Mouse (Mus musculus) midbrain, embryonic 10.5 days (tissue): ENCODE data around the gene 4930564D02Rik. TPM values are rescaled to one million over a fixed set of nuclear protein-coding genes. Genes with fewer than 3 reads are reported as not detected.

Experiments used
- DNase-seq: peaks from one replicate; pipeline ENCODE4 v3.0.0-alpha.2; 2017; ENCODE audit warnings: low spot score
- H3K27ac ChIP-seq: fragments of 300-500 bp; sonication (generic); replicated peaks from 2 replicates; pipeline ENCODE4 v1.5.1; 2016; ENCODE audit warnings: mild to moderate bottlenecking
- H3K27me3 ChIP-seq: fragments of 300-500 bp; sonication (generic); 2 replicates; pipeline ENCODE4 v1.6.1; 2016; ENCODE audit warnings: low read depth, mild to moderate bottlenecking; ENCODE audit not compliant: poor library complexity, severe bottlenecking
- H3K36me3 ChIP-seq: fragments of 300-500 bp; sonication (generic); 2 replicates; pipeline ENCODE4 v1.6.1; 2016; ENCODE audit warnings: mild to moderate bottlenecking, moderate library complexity
- H3K4me1 ChIP-seq: fragments of 300-500 bp; sonication (generic); 2 replicates; pipeline ENCODE4 v1.6.1; 2016
- H3K4me3 ChIP-seq: fragments of 300-500 bp; sonication (generic); 2 replicates; pipeline ENCODE4 v1.5.1; 2016; ENCODE audit warnings: mild to moderate bottlenecking, moderate library complexity
- H3K9me3 ChIP-seq: fragments of 300-500 bp; sonication (generic); replicated peaks from 2 replicates; pipeline ENCODE4 v1.6.1; 2016; ENCODE audit warnings: mild to moderate bottlenecking
- WGBS: fragments of 180-500 bp; shearing (Covaris S2); methylation state at CpG from one replicate; pipeline ENCODE4 v1.1.7; 2016; 5-methylcytosine and 5-hydroxymethylcytosine counted together
- polyA plus RNA-seq: library from polyadenylated mRNA; unstranded; fragments of >200 nt; fragmentation: Nextera tagmentation; extraction: Ambion mirVana; gene quantifications from 2 replicates; pipeline ENCODE4 v1.2.1, GENCODE M21; 2016

4930564D02Rik gene
- polyA plus RNA-seq, 1 experiment from 2014 or later, result not detected

DNA sequence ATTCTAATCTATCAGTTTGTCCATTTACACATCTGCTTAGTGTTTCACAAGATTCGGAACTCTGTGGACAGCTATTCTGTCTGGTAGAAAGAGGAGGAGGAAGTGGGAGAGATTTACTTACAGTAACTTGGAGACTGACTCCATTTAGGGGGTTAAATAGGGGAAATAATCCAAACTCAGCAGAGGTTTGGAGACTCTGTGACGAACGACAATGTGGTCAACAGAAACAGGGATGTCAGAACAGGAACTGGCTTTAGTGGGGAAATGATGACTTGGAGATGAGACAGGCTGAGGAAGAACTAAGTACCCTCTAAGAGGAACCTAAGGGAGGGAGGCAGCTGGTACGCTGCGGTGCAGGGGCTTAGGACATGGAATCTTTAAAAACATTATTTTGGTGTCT lies 19.8 kb upstream of the 4930564D02Rik start:
- peaks cover 8% of the 10 kb centered on the region for H3K36me3 ChIP-seq
- H3K27me3 ChIP-seq, result no peaks in the 10 kb centered on the region
- H3K27ac ChIP-seq, result no peak overlapping the region
- no peak overlapping the region for H3K4me3 ChIP-seq
- peaks cover 34% of the 10 kb centered on the region for H3K4me1 ChIP-seq
- H3K9me3 ChIP-seq, result no peaks in the 10 kb centered on the region
- DNase-seq, result no peak
- 86% methylated on average over 5 of the region's 5 CpGs for WGBS

DNA sequence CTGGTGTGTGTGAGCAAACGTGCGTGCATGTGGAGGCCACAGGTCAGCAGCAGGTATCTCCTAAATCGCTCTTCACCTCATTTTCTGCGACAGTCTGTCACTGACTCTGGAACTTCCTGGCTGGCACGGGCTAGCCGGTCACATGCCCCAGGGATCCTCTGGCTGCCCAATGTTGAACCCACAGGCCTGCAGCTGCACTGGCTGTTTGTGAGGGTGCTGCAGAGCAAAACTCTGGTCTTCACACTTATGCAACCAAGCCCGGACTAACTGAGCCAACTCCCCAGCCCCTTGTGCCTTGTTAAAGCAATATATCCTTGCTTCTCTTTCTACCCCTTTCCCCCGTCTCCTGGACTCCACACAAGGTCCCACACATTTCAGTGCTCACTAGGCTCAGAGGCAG lies 19.0 kb upstream of the 4930564D02Rik start:
- Histone ChIP-seq H3K36me3 (peaks cover 8% of the 10 kb centered on the region), H3K27ac (no peak overlapping the region), H3K27me3 (no peaks in the 10 kb centered on the region), H3K9me3 (no peaks in the 10 kb centered on the region), H3K4me1 (peaks cover 36% of the 10 kb centered on the region), H3K4me3 (no peak overlapping the region)
- WGBS, result 75% methylated on average over 8 of the region's 8 CpGs
- DNase-seq, result no peak

- no peaks in the 10 kb centered on the region for H3K9me3 ChIP-seq
- no peaks in the 10 kb centered on the region for H3K27me3 ChIP-seq
- no peak overlapping the region for H3K4me3 ChIP-seq
- H3K27ac ChIP-seq, result no peak overlapping the region
- DNase-seq, result no peak
- H3K36me3 ChIP-seq, result peaks cover 8% of the 10 kb centered on the region; the same call in 1 of the 2 replicates
- WGBS, result 88% methylated on average over 6 of the region's 6 CpGs
- peaks cover 39% of the 10 kb centered on the region for H3K4me1 ChIP-seq
Observed at GRCm38 (mm10) chr3:105049848-105050247, 16.8 kb upstream of the 4930564D02Rik start.

- Histone ChIP-seq H3K36me3 (peaks cover 3% of the 10 kb centered on the region; the same call in 1 of the 2 replicates), H3K27me3 (no peaks in the 10 kb centered on the region), H3K9me3 (no peaks in the 10 kb centered on the region), H3K4me3 (peak overlapping the region; percentile 71), H3K27ac (no peak overlapping the region), H3K4me1 (peaks cover 33% of the 10 kb centered on the region)
- WGBS, result 71% methylated on average over 2 of the region's 2 CpGs
- no peak for DNase-seq
Observed at GRCm38 (mm10) chr3:105051103-105051502, 15.5 kb upstream of the 4930564D02Rik start.

GRCm38 (mm10) chr3:105052171-105052936 lies 14.3 kb upstream of the 4930564D02Rik start:
- Histone ChIP-seq H3K36me3 (peaks cover 2% of the 10 kb centered on the region; the same call in 1 of the 2 replicates), H3K9me3 (no peaks in the 10 kb centered on the region), H3K4me1 (peaks cover 33% of the 10 kb centered on the region), H3K27ac (peak overlapping the region; percentile 92), H3K27me3 (no peaks in the 10 kb centered on the region), H3K4me3 (peak overlapping the region; percentile 71)
- under 1% methylated on average over 37 of the region's 37 CpGs for WGBS
- DNase-seq, result no peak

- Histone ChIP-seq H3K27me3 (0 out of 2 replicates have a peak, but pooled peaks cover under 1% of the 10 kb centered on the region), H3K27ac (peak within 1 kb of the TSS; percentile 92), H3K4me1 (peaks cover 29% of the 10 kb centered on the region), H3K4me3 (peak within 1 kb of the TSS; percentile 71), H3K36me3 (peaks cover 2% of the 10 kb centered on the region; the same call in 1 of the 2 replicates), H3K9me3 (no peaks in the 10 kb centered on the region)
- 3% methylated on average over 31 of the region's 31 CpGs for WGBS
- DNase-seq, result peak; percentile 98
Observed at GRCm38 (mm10) chr3:105052937-105053697, 13.5 kb upstream of the 4930564D02Rik start, which contains the start of gene Cttnbp2nl. Gene Cttnbp2nl, minus strand, starts transcription at chr3:105053146.

DNA sequence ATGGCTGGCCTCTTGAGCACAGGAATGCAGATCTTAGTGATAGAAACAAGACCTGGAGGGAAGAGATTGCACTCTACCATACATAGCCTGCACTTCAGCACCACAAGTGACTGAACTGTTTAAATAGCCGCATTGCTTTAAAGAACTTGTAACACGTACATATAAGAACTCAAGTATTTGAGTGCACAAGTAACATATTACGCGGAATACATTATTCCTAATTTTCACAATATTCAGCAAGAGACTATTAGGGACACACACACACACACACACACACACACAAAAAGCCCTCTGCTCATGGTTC lies 13.0 kb upstream of the 4930564D02Rik start:
- Histone ChIP-seq H3K4me3 (peak overlapping the region; percentile 71), H3K4me1 (peaks cover 31% of the 10 kb centered on the region), H3K27me3 (0 out of 2 replicates have a peak, but pooled peaks cover 4% of the 10 kb centered on the region), H3K36me3 (peaks cover 2% of the 10 kb centered on the region; the same call in 1 of the 2 replicates), H3K9me3 (no peaks in the 10 kb centered on the region), H3K27ac (peak overlapping the region; percentile 92)
- no peak for DNase-seq
- 72% methylated on average over 4 of the region's 4 CpGs for WGBS

DNA sequence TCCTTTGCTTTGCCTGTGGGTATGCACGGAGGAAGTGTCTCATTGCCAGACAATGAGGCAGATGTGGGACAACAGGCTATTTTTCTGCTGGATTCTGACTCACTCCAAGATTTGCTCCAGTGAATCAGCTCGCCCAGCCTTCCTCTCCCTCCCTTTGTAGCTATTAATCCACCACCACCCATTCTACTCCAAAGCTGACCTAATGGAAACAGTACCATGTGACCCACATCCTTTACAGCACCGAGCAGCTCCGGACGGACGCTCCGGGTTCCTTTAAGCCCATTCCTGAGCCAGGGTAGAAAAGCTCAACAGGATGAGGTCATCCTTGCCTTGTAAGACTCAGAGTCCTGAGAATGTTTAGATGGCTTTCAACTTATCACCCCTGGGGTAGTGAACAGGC lies 11.7 kb upstream of the 4930564D02Rik start:
- no peak for DNase-seq
- Histone ChIP-seq H3K36me3 (peaks cover under 1% of the 10 kb centered on the region; the same call in 1 of the 2 replicates), H3K27me3 (peaks cover 13% of the 10 kb centered on the region), H3K9me3 (no peaks in the 10 kb centered on the region), H3K4me3 (no peak overlapping the region), H3K27ac (no peak overlapping the region), H3K4me1 (peaks cover 32% of the 10 kb centered on the region)
- WGBS, result 71% methylated on average over 7 of the region's 7 CpGs

GRCm38 (mm10) chr3:105055666-105056065 lies 11.0 kb upstream of the 4930564D02Rik start:
- 83% methylated on average over 4 of the region's 4 CpGs for WGBS
- Histone ChIP-seq H3K27ac (no peak overlapping the region), H3K9me3 (no peaks in the 10 kb centered on the region), H3K36me3 (no peaks in the 10 kb centered on the region), H3K4me1 (peaks cover 30% of the 10 kb centered on the region), H3K4me3 (no peak overlapping the region), H3K27me3 (peaks cover 20% of the 10 kb centered on the region)
- no peak for DNase-seq

GRCm38 (mm10) chr3:105058627-105059513 lies 7.8 kb upstream of the 4930564D02Rik start:
- H3K36me3 ChIP-seq, result no peaks in the 10 kb centered on the region
- peak overlapping the region; percentile 34 for H3K4me3 ChIP-seq
- no peak overlapping the region for H3K27ac ChIP-seq
- DNase-seq, result peak; percentile 85
- H3K4me1 ChIP-seq, result peaks cover 7% of the 10 kb centered on the region; the same call in 1 of the 2 replicates
- peaks cover 29% of the 10 kb centered on the region for H3K27me3 ChIP-seq
- H3K9me3 ChIP-seq, result no peaks in the 10 kb centered on the region
- WGBS, result 20% methylated on average over 25 of the region's 25 CpGs

GRCm38 (mm10) chr3:105059911-105060310 lies 6.7 kb upstream of the 4930564D02Rik start:
- no peaks in the 10 kb centered on the region for H3K36me3 ChIP-seq
- peaks cover 3% of the 10 kb centered on the region; the same call in 1 of the 2 replicates for H3K4me1 ChIP-seq
- no peak overlapping the region for H3K4me3 ChIP-seq
- H3K9me3 ChIP-seq, result no peaks in the 10 kb centered on the region
- H3K27ac ChIP-seq, result no peak overlapping the region
- peaks cover 29% of the 10 kb centered on the region for H3K27me3 ChIP-seq
- DNase-seq, result no peak
- 89% methylated on average over 7 of the region's 7 CpGs for WGBS

- Histone ChIP-seq H3K27me3 (peaks cover 29% of the 10 kb centered on the region), H3K9me3 (no peaks in the 10 kb centered on the region), H3K27ac (no peak overlapping the region), H3K4me1 (peaks cover 3% of the 10 kb centered on the region; the same call in 1 of the 2 replicates), H3K36me3 (no peaks in the 10 kb centered on the region), H3K4me3 (no peak overlapping the region)
- 81% methylated on average over 6 of the region's 6 CpGs for WGBS
- no peak for DNase-seq
Observed at GRCm38 (mm10) chr3:105060992-105061391, 5.7 kb upstream of the 4930564D02Rik start.
